Mouse (Mus musculus) embryonic facial prominence, embryonic 10.5 days (tissue): ENCODE measurements around the gene Arpp21. TPM values are rescaled to one million over a fixed set of nuclear protein-coding genes. Genes with fewer than 3 reads are reported as not detected.

Experiments
- DNase-seq: peaks from one replicate; pipeline ENCODE4 v3.0.0-alpha.2; 2017; ENCODE audit warnings: low spot score
- H3K27ac ChIP-seq: fragments of 300-500 bp; sonication (generic); replicated peaks from 2 replicates; pipeline ENCODE4 v1.5.1; 2016; ENCODE audit warnings: mild to moderate bottlenecking
- H3K27me3 ChIP-seq: fragments of 300-500 bp; sonication (generic); replicated peaks from 2 replicates; pipeline ENCODE4 v1.6.1; 2016; ENCODE audit warnings: low read depth, mild to moderate bottlenecking; ENCODE audit not compliant: poor library complexity, severe bottlenecking
- H3K36me3 ChIP-seq: fragments of 300-500 bp; sonication (generic); replicated peaks from 2 replicates; pipeline ENCODE4 v1.6.1; 2016; ENCODE audit warnings: mild to moderate bottlenecking, moderate library complexity
- H3K4me1 ChIP-seq: fragments of 300-500 bp; sonication (generic); 2 replicates; pipeline ENCODE4 v1.6.1; 2016
- H3K4me3 ChIP-seq: fragments of 300-500 bp; sonication (generic); 2 replicates; pipeline ENCODE4 v1.5.1; 2016; ENCODE audit warnings: mild to moderate bottlenecking, moderate library complexity
- H3K9me3 ChIP-seq: fragments of 300-500 bp; sonication (generic); 2 replicates; pipeline ENCODE4 v1.6.1; 2016; ENCODE audit warnings: mild to moderate bottlenecking
- WGBS: fragments of 180-500 bp; shearing (Covaris S2); methylation state at CpG from one replicate; pipeline ENCODE4 v1.1.7; 2016; 5-methylcytosine and 5-hydroxymethylcytosine counted together
- polyA plus RNA-seq: library from polyadenylated mRNA; unstranded; fragments of >200 nt; fragmentation: Nextera tagmentation; extraction: Ambion mirVana; gene quantifications from 2 replicates; pipeline ENCODE4 v1.2.1, GENCODE M21; 2016

The Arpp21 gene
- polyA plus RNA-seq, 1 experiment from 2014 or later: 1.8 TPM

DNA sequence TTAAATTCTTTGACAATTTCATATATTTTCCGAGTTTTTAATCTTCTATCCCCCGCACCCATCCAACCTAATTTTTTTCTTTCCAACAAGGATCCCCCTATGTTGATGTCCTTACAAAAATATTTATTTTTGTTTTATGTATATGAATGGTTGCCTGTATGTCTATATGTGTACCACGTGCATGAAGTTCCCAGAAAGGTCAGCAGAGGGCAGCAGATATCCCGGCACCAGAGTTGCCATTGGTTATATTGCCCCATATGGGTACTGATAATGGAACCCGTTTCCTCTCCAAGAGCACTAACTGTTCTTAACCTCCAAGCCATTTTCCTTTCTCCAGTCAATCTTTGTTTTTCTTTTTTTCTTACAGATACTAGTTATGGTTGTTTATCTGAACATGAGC lies 124.1 kb downstream of the Arpp21 start:
- Histone ChIP-seq H3K4me3 (no peak overlapping the region), H3K36me3 (no peaks in the 10 kb centered on the region), H3K27me3 (peaks cover 7% of the 10 kb centered on the region; the same call in 1 of the 2 replicates), H3K27ac (no peak overlapping the region), H3K4me1 (no peaks in the 10 kb centered on the region), H3K9me3 (no peaks in the 10 kb centered on the region)
- DNase-seq: no peak
- 88% methylated on average over 5 of the region's 5 CpGs for WGBS

DNA sequence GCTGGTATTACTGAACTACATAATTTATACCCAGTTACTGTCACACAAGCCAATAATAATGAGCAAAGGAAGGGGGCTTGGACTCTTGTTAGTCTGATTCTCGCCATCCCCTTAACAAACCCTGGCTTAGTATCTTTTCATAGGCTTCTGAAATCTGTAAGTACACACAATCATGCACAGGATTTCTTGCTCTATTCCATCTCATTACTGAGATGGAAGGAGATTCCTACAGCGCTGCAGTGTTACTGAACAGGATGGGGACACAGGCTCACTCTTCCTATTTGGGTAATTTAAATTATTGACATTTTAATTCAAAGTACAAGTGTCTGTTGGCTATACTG lies 132.9 kb downstream of the Arpp21 start:
- no peak overlapping the region for H3K27ac ChIP-seq
- H3K27me3 ChIP-seq: no peaks in the 10 kb centered on the region
- no peaks in the 10 kb centered on the region for H3K9me3 ChIP-seq
- H3K4me1 ChIP-seq: peaks cover 7% of the 10 kb centered on the region; the same call in 1 of the 2 replicates
- WGBS: 87% methylated on average over 2 of the region's 2 CpGs
- no peak for DNase-seq
- no peak overlapping the region for H3K4me3 ChIP-seq
- no peaks in the 10 kb centered on the region for H3K36me3 ChIP-seq

DNA sequence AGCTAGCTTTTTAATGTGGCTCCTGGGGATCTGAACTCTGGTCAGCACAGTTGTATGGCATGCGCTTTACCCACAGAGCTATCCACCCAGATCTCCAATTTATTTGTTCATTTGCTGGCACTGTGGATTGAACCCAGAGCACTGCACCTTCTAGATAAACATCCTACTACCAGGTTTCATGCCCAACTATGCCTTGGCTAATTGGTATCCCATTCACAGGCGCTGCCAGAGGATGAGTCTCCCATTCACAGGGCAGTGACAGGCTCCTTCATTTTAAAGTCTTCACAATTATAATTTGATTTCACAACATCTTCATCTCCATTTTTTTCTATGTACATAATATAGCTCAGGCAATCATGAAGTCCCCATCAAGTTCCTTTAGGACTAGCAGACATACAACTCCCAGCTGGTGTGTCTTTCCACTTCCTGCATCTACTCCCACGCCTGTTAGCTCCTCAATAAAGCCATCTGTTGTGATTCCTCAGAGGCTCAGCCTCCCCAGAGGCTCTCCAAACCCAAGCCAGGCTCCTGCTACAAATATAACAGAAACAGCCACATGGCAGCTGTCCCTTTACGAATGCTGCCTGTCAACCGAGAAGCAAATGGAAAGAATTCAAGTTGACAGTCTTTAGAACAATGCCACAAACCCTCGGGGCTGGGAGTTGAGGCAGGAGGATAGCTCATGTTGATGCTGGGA lies 133.4 kb downstream of the Arpp21 start:
- no peak overlapping the region for H3K27ac ChIP-seq
- 48% methylated on average over 6 of the region's 6 CpGs for WGBS
- DNase-seq: no peak
- no peaks in the 10 kb centered on the region for H3K9me3 ChIP-seq
- H3K27me3 ChIP-seq: no peaks in the 10 kb centered on the region
- H3K36me3 ChIP-seq: no peaks in the 10 kb centered on the region
- H3K4me3 ChIP-seq: no peak overlapping the region
- peaks cover 7% of the 10 kb centered on the region; the same call in 1 of the 2 replicates for H3K4me1 ChIP-seq

DNA sequence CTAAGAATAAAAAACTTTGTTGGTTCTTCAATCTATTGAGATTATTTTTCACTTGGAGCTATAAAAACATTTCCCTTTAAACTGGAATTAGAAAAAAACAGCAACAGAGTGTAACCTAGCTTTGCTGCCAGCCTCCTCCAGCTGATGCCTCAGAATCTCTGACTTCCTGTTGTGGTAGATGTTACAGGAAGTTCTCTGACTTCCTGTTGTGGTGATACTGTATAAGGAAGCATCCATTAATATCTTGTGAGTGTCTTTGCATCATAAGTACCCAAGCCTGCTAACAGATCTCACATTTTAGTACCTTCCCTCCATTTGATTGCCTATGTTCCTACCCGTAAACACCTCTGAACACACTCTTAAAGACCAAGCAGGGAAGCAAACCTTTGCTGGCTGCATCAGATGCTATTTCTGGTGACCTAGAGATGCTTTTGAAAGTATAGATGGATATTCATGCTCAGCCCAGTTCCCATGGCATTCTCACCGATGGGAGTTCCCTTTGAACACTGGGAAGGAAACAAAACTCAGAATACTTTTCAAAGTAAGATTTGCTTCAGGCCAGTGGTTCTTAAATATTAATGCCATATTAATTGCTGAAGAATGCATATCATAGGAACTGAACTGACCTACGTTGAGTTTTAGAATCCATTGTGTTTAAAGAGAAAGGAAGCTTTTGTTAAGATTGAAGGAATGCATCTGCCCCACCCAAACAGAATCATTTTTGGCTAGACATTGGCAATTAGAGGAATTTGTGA lies 134.7 kb downstream of the Arpp21 start:
- Histone ChIP-seq H3K4me1 (peaks cover 7% of the 10 kb centered on the region; the same call in 1 of the 2 replicates), H3K27ac (no peak overlapping the region), H3K36me3 (no peaks in the 10 kb centered on the region), H3K27me3 (no peaks in the 10 kb centered on the region), H3K4me3 (no peak overlapping the region), H3K9me3 (no peaks in the 10 kb centered on the region)
- DNase-seq: no peak
- WGBS: 75% methylated on average over 3 of the region's 3 CpGs

DNA sequence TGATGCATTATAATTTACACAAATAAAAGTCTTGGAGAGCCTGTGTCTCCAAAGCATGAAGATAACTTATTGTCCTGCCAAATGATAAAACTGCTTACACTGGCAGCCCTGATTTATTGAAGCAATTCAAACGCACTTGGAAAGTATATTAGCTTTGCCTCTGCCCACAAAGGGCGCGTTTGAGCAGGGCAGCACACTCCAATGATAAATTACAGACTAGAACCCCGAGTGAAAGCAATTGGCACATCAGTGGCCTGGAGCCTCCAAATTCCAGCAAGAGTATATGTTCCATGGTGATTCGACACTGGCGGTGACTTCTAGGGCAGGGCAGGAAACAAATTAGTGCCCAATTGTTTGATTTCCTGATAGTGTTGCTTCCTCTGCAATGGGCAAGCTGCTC lies 137.5 kb downstream of the Arpp21 start:
- Histone ChIP-seq H3K27me3 (no peaks in the 10 kb centered on the region), H3K27ac (no peak overlapping the region), H3K4me3 (no peak overlapping the region), H3K9me3 (no peaks in the 10 kb centered on the region), H3K36me3 (no peaks in the 10 kb centered on the region), H3K4me1 (peaks cover 7% of the 10 kb centered on the region; the same call in 1 of the 2 replicates)
- WGBS: 86% methylated on average over 6 of the region's 6 CpGs
- DNase-seq: no peak

DNA sequence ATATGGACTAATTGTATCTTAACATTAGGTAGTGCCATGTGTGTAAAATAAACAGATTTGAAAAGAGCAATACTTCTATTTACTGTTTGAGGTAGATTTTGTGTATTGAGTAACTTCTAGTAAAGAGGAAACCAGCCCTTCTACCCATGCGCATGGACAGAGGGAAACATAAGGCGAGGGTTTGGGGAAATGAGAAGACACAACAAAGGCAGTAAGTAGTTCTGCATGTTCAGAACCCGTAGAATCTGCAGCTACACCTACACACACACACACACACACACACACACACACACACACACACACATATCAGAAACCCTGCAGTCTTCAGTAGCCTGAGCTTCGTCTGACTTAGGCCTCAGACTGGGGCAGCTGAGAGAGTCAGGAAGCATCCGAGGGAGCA lies 140.0 kb downstream of the Arpp21 start:
- no peaks in the 10 kb centered on the region for H3K9me3 ChIP-seq
- no peaks in the 10 kb centered on the region for H3K4me1 ChIP-seq
- no peaks in the 10 kb centered on the region for H3K27me3 ChIP-seq
- no peak overlapping the region for H3K27ac ChIP-seq
- no peak for DNase-seq
- WGBS: 79% methylated on average over 5 of the region's 5 CpGs
- no peak overlapping the region for H3K4me3 ChIP-seq
- H3K36me3 ChIP-seq: no peaks in the 10 kb centered on the region

DNA sequence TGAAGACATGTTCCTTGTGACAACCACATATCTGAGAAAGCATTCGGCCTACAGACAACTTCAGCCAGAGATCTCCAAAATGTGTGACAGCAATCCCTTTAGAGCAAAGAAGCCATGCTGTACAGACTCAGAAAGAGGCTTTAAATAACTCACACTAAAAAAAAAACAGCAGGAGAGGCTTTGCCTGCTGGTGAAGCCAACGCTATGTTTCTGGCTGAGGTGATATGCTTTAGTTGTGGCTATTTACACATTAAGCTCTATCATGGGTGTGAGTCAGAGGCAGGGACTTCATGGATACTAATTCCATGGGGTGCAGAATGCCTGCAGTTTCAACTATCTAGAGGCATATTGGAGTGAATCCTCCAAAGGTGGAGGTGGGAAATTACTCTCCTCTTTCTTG lies 140.5 kb downstream of the Arpp21 start:
- H3K4me3 ChIP-seq: no peak overlapping the region
- DNase-seq: no peak

DNA sequence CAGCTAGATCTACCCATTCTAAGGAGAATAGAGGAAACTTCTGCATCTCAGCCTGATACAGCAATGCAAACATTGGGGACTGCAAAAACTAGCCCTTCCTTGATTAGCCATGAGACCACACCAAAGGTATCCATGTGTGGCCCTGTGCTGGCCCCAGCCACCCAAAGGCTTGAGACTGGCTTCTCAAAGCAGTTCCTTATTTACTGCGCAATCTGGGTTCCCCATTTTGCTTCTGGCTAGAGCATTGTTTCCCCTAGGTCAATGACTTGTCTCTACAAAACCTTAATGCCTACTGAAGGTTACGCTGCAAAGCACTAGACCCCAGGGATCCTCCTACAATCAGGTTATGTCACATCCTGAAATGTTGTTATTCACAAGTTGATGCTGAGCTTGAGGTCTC lies 156.8 kb downstream of the Arpp21 start:
- 89% methylated on average over 2 of the region's 2 CpGs for WGBS
- H3K27me3 ChIP-seq: no peaks in the 10 kb centered on the region
- H3K27ac ChIP-seq: no peak overlapping the region
- H3K9me3 ChIP-seq: no peaks in the 10 kb centered on the region
- H3K4me3 ChIP-seq: no peak overlapping the region
- no peaks in the 10 kb centered on the region for H3K36me3 ChIP-seq
- no peak for DNase-seq
- H3K4me1 ChIP-seq: peaks cover 14% of the 10 kb centered on the region

More for the DNA sequence above, 140.5 kb downstream of the Arpp21 start:
- no peaks in the 10 kb centered on the region for H3K27me3 ChIP-seq
- no peaks in the 10 kb centered on the region for H3K4me1 ChIP-seq
- H3K27ac ChIP-seq: no peak overlapping the region
- WGBS: 87% methylated on average over 2 of the region's 2 CpGs
- H3K36me3 ChIP-seq: no peaks in the 10 kb centered on the region
- no peaks in the 10 kb centered on the region for H3K9me3 ChIP-seq

DNA sequence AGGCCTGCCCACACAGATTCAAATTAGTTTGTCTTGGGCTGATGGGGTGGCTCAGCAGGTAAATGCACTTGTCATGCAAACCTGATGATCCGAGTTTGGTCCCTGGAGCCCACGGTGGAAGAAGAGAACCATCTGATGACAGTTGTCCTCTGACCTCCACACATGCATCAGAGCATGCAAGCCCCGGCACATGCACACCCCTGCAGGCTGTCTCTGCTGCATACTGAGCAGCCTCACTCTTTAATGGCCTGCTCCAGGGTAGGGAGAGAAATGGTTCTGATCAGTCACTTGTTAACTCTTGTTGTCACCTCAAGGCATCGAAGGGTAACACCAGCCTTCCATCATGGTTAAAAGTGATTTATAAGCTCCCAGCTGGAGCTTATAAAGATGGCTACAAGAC lies 157.3 kb downstream of the Arpp21 start:
- Histone ChIP-seq H3K4me3 (no peak overlapping the region), H3K27ac (no peak overlapping the region), H3K27me3 (no peaks in the 10 kb centered on the region), H3K4me1 (peaks cover 14% of the 10 kb centered on the region), H3K9me3 (no peaks in the 10 kb centered on the region), H3K36me3 (no peaks in the 10 kb centered on the region)
- no peak for DNase-seq
- WGBS: 70% methylated on average over 4 of the region's 4 CpGs

DNA sequence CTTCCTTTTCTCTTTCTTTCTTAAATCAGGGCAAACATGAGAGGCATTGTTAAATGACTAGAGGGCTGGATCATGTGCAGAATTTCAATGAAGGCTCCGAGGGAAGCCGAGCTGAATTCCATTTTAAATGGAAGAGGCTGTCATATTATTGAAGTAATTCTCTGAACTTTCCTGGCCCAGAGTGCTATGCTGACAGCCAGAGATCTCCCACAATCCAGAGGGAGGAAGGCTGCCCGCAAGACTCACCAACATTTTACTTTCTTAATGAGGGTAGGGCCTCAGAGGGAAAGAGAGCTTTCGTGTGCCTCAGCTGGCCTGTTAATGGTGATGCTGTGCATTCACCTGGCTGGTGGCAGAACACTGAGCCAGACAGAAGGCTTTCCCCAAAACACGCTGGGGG lies 160.5 kb downstream of the Arpp21 start:
- Histone ChIP-seq H3K4me1 (peaks cover 28% of the 10 kb centered on the region), H3K27me3 (no peaks in the 10 kb centered on the region), H3K9me3 (no peaks in the 10 kb centered on the region), H3K4me3 (no peak overlapping the region), H3K36me3 (no peaks in the 10 kb centered on the region), H3K27ac (no peak overlapping the region)
- 71% methylated on average over 5 of the region's 5 CpGs for WGBS
- DNase-seq: no peak

DNA sequence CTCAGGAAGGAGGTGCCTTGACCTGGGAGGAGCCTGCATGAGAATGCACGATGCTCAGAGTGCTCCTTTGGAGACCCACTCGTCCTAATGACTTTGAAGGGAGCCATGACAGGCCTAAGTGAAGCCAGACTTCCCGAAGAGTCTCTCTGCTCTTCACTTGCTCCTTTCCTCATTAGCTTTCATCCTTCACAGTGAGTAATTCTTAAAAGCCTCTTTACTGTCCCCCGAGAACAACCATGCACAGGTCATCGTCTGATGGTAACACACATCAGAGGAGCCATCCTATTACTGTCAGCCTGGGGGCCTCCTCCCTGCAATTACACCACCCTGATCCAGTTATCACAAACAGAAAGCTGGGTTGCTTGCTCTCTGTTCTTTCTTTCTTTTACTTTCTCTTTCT lies 160.9 kb downstream of the Arpp21 start:
- H3K27ac ChIP-seq: no peak overlapping the region
- no peaks in the 10 kb centered on the region for H3K9me3 ChIP-seq
- H3K4me1 ChIP-seq: peaks cover 28% of the 10 kb centered on the region
- H3K4me3 ChIP-seq: no peak overlapping the region
- H3K27me3 ChIP-seq: no peaks in the 10 kb centered on the region
- 37% methylated on average over 5 of the region's 5 CpGs for WGBS
- DNase-seq: peak; percentile 19
- no peaks in the 10 kb centered on the region for H3K36me3 ChIP-seq

DNA sequence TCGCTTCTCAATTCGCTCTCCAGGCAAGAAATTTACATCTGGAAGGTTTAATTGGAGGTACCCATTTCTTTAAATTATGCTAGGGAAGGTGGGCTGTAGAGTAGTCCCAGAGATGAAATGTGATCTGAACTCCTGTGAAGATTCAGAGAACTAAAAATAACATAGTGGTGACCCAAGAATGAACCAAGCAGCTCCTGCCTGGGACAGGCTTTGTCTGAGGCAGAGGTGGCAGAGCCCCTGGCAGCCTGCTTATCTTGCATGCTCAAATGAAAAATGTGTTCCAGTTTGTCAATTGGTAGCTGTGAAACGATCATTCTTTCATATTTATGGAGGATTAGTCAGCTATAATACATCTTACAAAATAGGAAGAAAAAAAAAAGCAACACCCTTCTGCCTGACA lies 164.4 kb downstream of the Arpp21 start:
- DNase-seq: no peak
- Histone ChIP-seq H3K27me3 (no peaks in the 10 kb centered on the region), H3K9me3 (no peaks in the 10 kb centered on the region), H3K4me3 (no peak overlapping the region), H3K4me1 (peaks cover 28% of the 10 kb centered on the region), H3K36me3 (no peaks in the 10 kb centered on the region), H3K27ac (no peak overlapping the region)
- WGBS: 50% methylated on average over 3 of the region's 3 CpGs

DNA sequence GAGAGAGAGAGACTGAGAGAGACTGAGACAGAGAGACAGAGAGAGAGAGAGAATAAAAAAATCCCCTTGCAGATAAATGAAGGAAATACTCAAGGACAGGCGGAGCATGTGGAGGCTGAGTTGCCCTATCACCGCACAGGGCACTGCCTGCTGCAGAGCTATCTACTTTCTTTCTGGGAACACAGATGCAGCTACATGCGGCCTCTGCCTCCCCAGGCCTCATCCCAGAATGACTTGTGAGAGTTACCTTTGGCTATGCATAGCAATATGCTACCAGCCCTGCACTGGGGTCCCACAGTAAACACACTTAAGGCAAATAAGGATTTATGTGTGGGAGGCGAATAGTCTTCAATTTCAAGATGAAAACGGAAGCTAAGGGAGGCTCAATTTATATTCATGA lies 164.8 kb downstream of the Arpp21 start:
- WGBS: 41% methylated on average over 5 of the region's 5 CpGs
- peak; percentile 21 for DNase-seq
- H3K27ac ChIP-seq: 0 out of 2 replicates have a peak overlapping the region, but pooled peaks have one; percentile 19
- H3K4me1 ChIP-seq: peaks cover 28% of the 10 kb centered on the region
- H3K36me3 ChIP-seq: no peaks in the 10 kb centered on the region
- H3K9me3 ChIP-seq: no peaks in the 10 kb centered on the region
- no peaks in the 10 kb centered on the region for H3K27me3 ChIP-seq
- no peak overlapping the region for H3K4me3 ChIP-seq
